Comparison of ENCODE assay signal across 9 mouse cellular contexts in genomic region chr8:90000899-90001640, GRCm38 (mm10).
DNase-seq lines count a peak whose midpoint lies in the region; ATAC-seq and TF ChIP-seq lines count a peak whose summit lies in the region.
"Had no signal": no experiment of that assay in that cellular context is flagged by ENCODE, and none has a peak within 500 bp of the region (broad histone marks: within the 10 kb centered on the region; RNA-seq: fewer than 3 reads in every experiment).

No protein-coding gene starts in this region.

- intact Hi-C loops in heart, adult 2 months (cut with DNase I) = loop anchor here (1.0 to 5.0 kb wide), 3 partner anchors 346 to 792 kb away; partner anchors contain the start of gene Tox3

- in situ Hi-C loops in CH12.LX (cut with MboI; ENCODE audit: low pct_ligation_motif_present, low pct_unique_long_range_greater_than_20kb, low sequenced_read_pairs) = loop anchor here (25.0 kb wide), 2 partner anchors 461 to 786 kb away; no protein-coding TSS in a partner anchor

- WGBS in heart, adult 2 months = 38% methylated on average over 15 of the region's 15 CpGs

- no peak for TF ChIP-seq POLR2A in CH12.LX (IDR thresholded peaks at IDR 0.05; ENCODE audit: low read depth, low read length)
- TF ChIP-seq POLR2A in cortical plate, adult 2 months (IDR thresholded peaks at IDR 0.05; ENCODE audit: extremely low read depth, insufficient read depth, low read length) = no peak
- TF ChIP-seq POLR2A in heart, adult 2 months (IDR thresholded peaks at IDR 0.05; ENCODE audit: insufficient read depth, low read depth, low read length) = no peak

- peak; percentile 63 for DNase-seq in CH12.LX (ENCODE audit: extremely low read depth)
- peak; percentile 69 to 74 for DNase-seq in adrenal gland, adult 18-20 months (ENCODE audit: low spot score in 2 of 2)
- DNase-seq in heart, adult 2 months = peak; percentile 59 to 81
- peak; percentile 85 to 90 for DNase-seq in layer of hippocampus, postnatal 10 days (ENCODE audit: low spot score in 2 of 2)
- DNase-seq in right cerebral cortex, postnatal 36 days (ENCODE audit: low spot score in 2 of 2) = peak; percentile 53 to 64

- H3K4me2 ChIP-seq in CH12.LX (ENCODE audit: insufficient read depth, low read depth, poor library complexity, severe bottlenecking) = no peak overlapping the region
- H3K4me2 ChIP-seq: limb, embryonic 13.5 days had no signal

- dilution Hi-C loops in CH12.LX (cut with MboI; ENCODE audit: extremely low pct_ligation_motif_present, extremely low pct_unique_long_range_greater_than_20kb, low sequenced_read_pairs) = no loop called here

- TF ChIP-seq CTCF in CH12.LX (conservative IDR thresholded peaks at IDR 0.05 in 1 of 2, IDR thresholded peaks at IDR 0.05 in 1 of 2; ENCODE audit: low read depth in 2 of 2, low read length in 2 of 2) = peak; percentile 64 to 71; a peak in 3 of 4 replicates
- peak; percentile 95 for TF ChIP-seq CTCF in cortical plate, adult 2 months (IDR thresholded peaks at IDR 0.05; ENCODE audit: extremely low read depth, insufficient read depth, low read length)
- TF ChIP-seq CTCF in heart, adult 2 months (IDR thresholded peaks at IDR 0.05) = peak; percentile 97

- H3K27ac ChIP-seq in CH12.LX (ENCODE audit: insufficient read depth, low read depth) = no peak overlapping the region
- H3K27ac ChIP-seq in cortical plate, adult 2 months (ENCODE audit: insufficient read depth, low read length) = no peak overlapping the region
- no peak overlapping the region for H3K27ac ChIP-seq in heart, adult 2 months
- H3K27ac ChIP-seq: limb, embryonic 13.5 days had no signal

- peaks cover 0 to 3% of the 10 kb centered on the region in 2 experiments; a peak in 1 of 4 replicates for H3K4me1 ChIP-seq in CH12.LX (ENCODE audit: control insufficient read depth in 1 of 2, insufficient read depth in 2 of 2)
- no peaks in the 10 kb centered on the region for H3K4me1 ChIP-seq in cortical plate, adult 2 months (ENCODE audit: control insufficient read depth, insufficient read depth, low read length)
- no peaks in the 10 kb centered on the region for H3K4me1 ChIP-seq in heart, adult 2 months (ENCODE audit: control insufficient read depth, insufficient read depth, low read length)

- no peaks in the 10 kb centered on the region for H3K79me2 ChIP-seq in CH12.LX (replicated peaks; ENCODE audit: control insufficient read depth, extremely low read depth, insufficient read depth, poor library complexity, severe bottlenecking)
- H3K79me2 ChIP-seq in heart, adult 2 months (replicated peaks; ENCODE audit: control insufficient read depth, insufficient read depth, low read length) = no peaks in the 10 kb centered on the region

- no peaks in the 10 kb centered on the region for H3K36me3 ChIP-seq in CH12.LX (replicated peaks in 1 of 2; ENCODE audit: control insufficient read depth in 1 of 2, insufficient read depth in 1 of 2, low read length in 1 of 2)
- H3K36me3 ChIP-seq in heart, adult 2 months (ENCODE audit: control insufficient read depth, insufficient read depth, low read length) = no peaks in the 10 kb centered on the region
- H3K36me3 ChIP-seq: limb, embryonic 13.5 days had no signal

- TF ChIP-seq RAD21 in CH12.LX (IDR thresholded peaks at IDR 0.05; ENCODE audit: low read depth, low read length) = peak; percentile 72

- H3K9ac ChIP-seq in CH12.LX (ENCODE audit: insufficient read depth, low read depth) = no peak overlapping the region
- H3K9ac ChIP-seq in heart, adult 2 months (ENCODE audit: low read depth, low read length) = no peak overlapping the region
- H3K9ac ChIP-seq: limb, embryonic 13.5 days had no signal

- H3K9me3 ChIP-seq in CH12.LX (replicated peaks; ENCODE audit: low read length) = no peaks in the 10 kb centered on the region
- H3K9me3 ChIP-seq: limb, embryonic 13.5 days had no signal

- TF ChIP-seq EP300 in CH12.LX (IDR thresholded peaks at IDR 0.05; ENCODE audit: low read length) = no peak
- TF ChIP-seq EP300 in heart, adult 2 months (IDR thresholded peaks at IDR 0.05; ENCODE audit: insufficient read depth, low read depth, low read length) = 0 out of 2 replicates have a peak, but pooled peaks have one; percentile 63

- ATAC-seq in megakaryocyte progenitor cell, adult 5-6 weeks (replicated peaks; ENCODE audit: poor library complexity) = peak; percentile 95
- ATAC-seq in monocyte, adult 5-6 weeks (replicated peaks; ENCODE audit: insufficient number of reproducible peaks, low FRiP score, low TSS enrichment, poor library complexity, severe bottlenecking) = no peak

- no peaks in the 10 kb centered on the region for H3K27me3 ChIP-seq in CH12.LX (replicated peaks)
- H3K27me3 ChIP-seq in heart, adult 2 months (ENCODE audit: control insufficient read depth, insufficient read depth, low read length) = no peaks in the 10 kb centered on the region

- H3K4me3 ChIP-seq in CH12.LX (replicated peaks in 1 of 3; ENCODE audit: low read depth in 2 of 3, low read length in 2 of 3, poor library complexity in 1 of 3) = no peak overlapping the region
- no peak overlapping the region for H3K4me3 ChIP-seq in cortical plate, adult 2 months (ENCODE audit: insufficient read depth, low read length)
- no peak overlapping the region for H3K4me3 ChIP-seq in heart, adult 2 months
- H3K4me3 ChIP-seq: limb, embryonic 13.5 days had no signal

TF ChIP-seq in CH12.LX, 34 proteins besides CTCF, POLR2A, EP300 and RAD21:
- TF ChIP-seq IRF4 (IDR thresholded peaks at IDR 0.05; ENCODE audit: low read depth, low read length) = no peak
- peak; percentile 50 for TF ChIP-seq ZC3H11A (IDR thresholded peaks at IDR 0.05; ENCODE audit: low read depth, low read length)
- TF ChIP-seq TCF12 (IDR thresholded peaks at IDR 0.05; ENCODE audit: low read depth, low read length) = no peak
- TF ChIP-seq SMC3 (IDR thresholded peaks at IDR 0.05; ENCODE audit: low read depth, low read length) = peak; percentile 74
